Comparison of ENCODE assay signal across 11 mouse cellular contexts in the genomic region with DNA sequence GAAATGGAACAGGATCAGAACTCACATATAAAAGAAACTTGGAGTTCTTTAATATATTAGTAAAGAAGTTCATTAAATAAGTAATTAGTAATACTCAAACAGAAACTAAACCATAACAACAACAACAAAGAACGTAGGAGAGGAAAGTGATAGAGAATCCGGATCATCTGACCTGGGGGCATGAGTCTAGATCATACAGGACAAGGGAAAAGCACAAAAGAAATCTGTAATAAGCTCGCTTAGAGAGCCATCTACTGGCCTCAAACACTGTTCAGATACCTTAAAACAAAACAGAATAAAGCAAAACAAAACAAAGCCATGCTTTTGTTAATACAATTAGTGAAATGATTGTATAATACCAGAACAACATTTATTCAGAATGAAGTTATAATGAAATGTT. TPM values are rescaled to one million over a fixed set of nuclear protein-coding genes. Genes with fewer than 3 reads are reported as not detected.
DNase-seq lines count a peak whose midpoint lies in the region; ATAC-seq lines count a peak whose summit lies in the region.
"Had no signal": no experiment of that assay in that cellular context is flagged by ENCODE, and none has a peak within 500 bp of the region (broad histone marks: within the 10 kb centered on the region; RNA-seq: fewer than 3 reads in every experiment).

No protein-coding gene starts in this region.

- H3K9me3 ChIP-seq in kidney, embryonic 14.5 days (ENCODE audit: control insufficient read depth, low read length), result no peaks in the 10 kb centered on the region
- no peaks in the 10 kb centered on the region for H3K9me3 ChIP-seq in midbrain, embryonic 14.5 days (ENCODE audit: control insufficient read depth, low read length)
- H3K9me3 ChIP-seq: liver, embryonic 15.5 days had no signal

- DNase-seq in kidney, adult 9 months, result peak; percentile 46
- peak; percentile 17 for DNase-seq in ES-CJ7 (ENCODE audit: low read depth, low spot score)
- peak; percentile 57 for DNase-seq in brain, adult 2 months (ENCODE audit: low read depth, low spot score)
- DNase-seq in midbrain, embryonic 14.5 days, result peak; percentile 82
- no peak for DNase-seq in right cerebral cortex, postnatal 25 days
- no peak for DNase-seq in heart, adult 9 months (ENCODE audit: low spot score in 2 of 2)
- DNase-seq: cerebellum, adult 8-10 months; kidney, postnatal 10 days; thymus, adult 2 months had no signal

- 32% methylated on average over 3 of the region's 3 CpGs for WGBS in kidney, embryonic 14.5 days
- 40% methylated on average over 3 of the region's 3 CpGs for WGBS in midbrain, embryonic 14.5 days

- no peak for ATAC-seq in kidney, embryonic 14.5 days (ENCODE audit: low FRiP score, low TSS enrichment)
- peak; percentile 37; the same call in 1 of the 2 replicates for ATAC-seq in midbrain, embryonic 14.5 days (ENCODE audit: low FRiP score, low TSS enrichment)

- no peaks in the 10 kb centered on the region for H3K4me1 ChIP-seq in kidney, embryonic 14.5 days (ENCODE audit: control insufficient read depth, insufficient read depth, low read length)
- no peaks in the 10 kb centered on the region for H3K4me1 ChIP-seq in midbrain, embryonic 14.5 days (ENCODE audit: control insufficient read depth, insufficient read depth, low read length)
- H3K4me1 ChIP-seq: liver, embryonic 15.5 days had no signal

- no peak overlapping the region for H3K4me2 ChIP-seq in kidney, embryonic 14.5 days (replicated peaks; ENCODE audit: low read depth, low read length)
- no peak overlapping the region for H3K4me2 ChIP-seq in midbrain, embryonic 14.5 days (ENCODE audit: low read length)
- H3K4me2 ChIP-seq: liver, embryonic 15.5 days had no signal

- no peak overlapping the region for H3K9ac ChIP-seq in kidney, embryonic 14.5 days (ENCODE audit: low read depth, low read length)
- H3K9ac ChIP-seq in midbrain, embryonic 14.5 days (replicated peaks; ENCODE audit: low read length), result no peak overlapping the region
- H3K9ac ChIP-seq: liver, embryonic 15.5 days had no signal

- H3K27me3 ChIP-seq in kidney, embryonic 14.5 days (ENCODE audit: control insufficient read depth, insufficient read depth, low read length), result no peaks in the 10 kb centered on the region
- no peaks in the 10 kb centered on the region for H3K27me3 ChIP-seq in midbrain, embryonic 14.5 days (ENCODE audit: control insufficient read depth, insufficient read depth, low read length)
- H3K27me3 ChIP-seq: liver, embryonic 15.5 days had no signal

- peaks cover 2% of the 10 kb centered on the region; the same call in 1 of the 2 replicates for H3K36me3 ChIP-seq in kidney, embryonic 14.5 days (ENCODE audit: control insufficient read depth, insufficient read depth, low read length)
- H3K36me3 ChIP-seq in midbrain, embryonic 14.5 days (ENCODE audit: control insufficient read depth, insufficient read depth, low read length), result no peaks in the 10 kb centered on the region

- H3K4me3 ChIP-seq in kidney, embryonic 14.5 days (ENCODE audit: low read length), result no peak overlapping the region
- H3K4me3 ChIP-seq in midbrain, embryonic 14.5 days (replicated peaks; ENCODE audit: low read depth, low read length), result no peak overlapping the region
- H3K4me3 ChIP-seq: liver, embryonic 15.5 days had no signal

- H3K27ac ChIP-seq in kidney, embryonic 14.5 days (ENCODE audit: low read depth, low read length), result no peak overlapping the region
- no peak overlapping the region for H3K27ac ChIP-seq in midbrain, embryonic 14.5 days (replicated peaks; ENCODE audit: low read depth, low read length)
- H3K27ac ChIP-seq: liver, embryonic 15.5 days had no signal

RNA-seq across cellular contexts. Expression of a gene that starts 31.6 kb away (rescaled TPM):
- 1.6 TPM in 2 replicates for polyA plus RNA-seq in kidney, embryonic 14.5 days (2014; fragmentation: Nextera tagmentation; extraction: Ambion mirVana)
- 1.1 and 1.2 TPM in 2 replicates for polyA plus RNA-seq in midbrain, embryonic 14.5 days (2014; fragmentation: Nextera tagmentation; extraction: Ambion mirVana)

Comparison
In these comparisons a context has a peak if more than half of its experiments do, and no peak if none do; other contexts are left out.
1. DNase-seq: peak in kidney, adult 9 months (single experiment), ES-CJ7 (single experiment), brain, adult 2 months (single experiment) and midbrain, embryonic 14.5 days (single experiment); none in right cerebral cortex, postnatal 25 days (single experiment) and heart, adult 9 months (0 of 2).